Mouse (Mus musculus): ENCODE data around the gene 2310011J03Rik.

GRCm38 (mm10) chr10:80294311-80294710 is 26.0 kb downstream of the 2310011J03Rik start:
- TF ChIP-seq CHD2 (IDR thresholded peaks at IDR 0.05; ENCODE audit: low read length): no peak
- no peak for TF ChIP-seq POLR2A (IDR thresholded peaks at IDR 0.05; ENCODE audit: low read depth, low read length)
- no peak for TF ChIP-seq ELF1 (IDR thresholded peaks at IDR 0.05; ENCODE audit: low read depth, low read length)
- no peak for TF ChIP-seq HCFC1 (IDR thresholded peaks at IDR 0.05; ENCODE audit: low read depth, low read length)
- TF ChIP-seq CTCF (conservative IDR thresholded peaks at IDR 0.05 in 1 of 2, IDR thresholded peaks at IDR 0.05 in 1 of 2; ENCODE audit: low read depth in 2 of 2, low read length in 2 of 2): no peak
- TF ChIP-seq ZNF384 (IDR thresholded peaks at IDR 0.05; ENCODE audit: low read depth, low read length): no peak
- no peak for TF ChIP-seq POLR2AphosphoS2 (IDR thresholded peaks at IDR 0.05; ENCODE audit: low read depth, low read length)
- no peak for TF ChIP-seq MXI1 (IDR thresholded peaks at IDR 0.05; ENCODE audit: low read depth, low read length)
- TF ChIP-seq NELFE (IDR thresholded peaks at IDR 0.05; ENCODE audit: low read depth, low read length): no peak
- no peak for TF ChIP-seq EP300 (IDR thresholded peaks at IDR 0.05; ENCODE audit: low read length)
- no peak for TF ChIP-seq CHD1 (IDR thresholded peaks at IDR 0.05; ENCODE audit: low read depth, low read length)
- TF ChIP-seq RCOR1 (conservative IDR thresholded peaks at IDR 0.05; ENCODE audit: low read depth, low read length): no peak
- no peak for TF ChIP-seq MAZ (IDR thresholded peaks at IDR 0.05; ENCODE audit: low read depth, low read length)

All from CH12.LX (cell line).